Mouse (Mus musculus) hindbrain, embryonic 10.5 days (tissue): ENCODE measurements at regions not wholly inside any gene's neighbourhood (a gene's known extent, or its start where the extent isn't known, plus 50 kb on each side); places are given as distances from the start of the nearest gene placed in this dataset.

ENCODE experiments used
- DNase-seq: peaks from one replicate; pipeline ENCODE4 v3.0.0-alpha.2; 2017; ENCODE audit warnings: low spot score
- H3K27ac ChIP-seq: fragments of 300-500 bp; sonication (generic); 2 replicates; pipeline ENCODE4 v1.5.1; 2016; ENCODE audit warnings: mild to moderate bottlenecking, moderate library complexity
- H3K27me3 ChIP-seq: fragments of 300-500 bp; sonication (generic); 2 replicates; pipeline ENCODE4 v1.6.1; 2016; ENCODE audit warnings: mild to moderate bottlenecking; ENCODE audit not compliant: poor library complexity, insufficient read depth, severe bottlenecking
- H3K36me3 ChIP-seq: fragments of 300-500 bp; sonication (generic); 2 replicates; pipeline ENCODE4 v1.6.1; 2016; ENCODE audit warnings: mild to moderate bottlenecking, moderate library complexity
- H3K4me1 ChIP-seq: fragments of 300-500 bp; sonication (generic); replicated peaks from 2 replicates; pipeline ENCODE4 v1.6.1; 2016; ENCODE audit warnings: mild to moderate bottlenecking
- H3K4me3 ChIP-seq: fragments of 300-500 bp; sonication (generic); 2 replicates; pipeline ENCODE4 v1.5.1; 2016; ENCODE audit warnings: mild to moderate bottlenecking, moderate library complexity
- H3K9me3 ChIP-seq: fragments of 300-500 bp; sonication (generic); 2 replicates; pipeline ENCODE4 v1.6.1; 2016; ENCODE audit warnings: mild to moderate bottlenecking, moderate library complexity
- WGBS: fragments of 180-500 bp; shearing (Covaris S2); methylation state at CpG from one replicate; pipeline ENCODE4 v1.1.7; 2016; 5-methylcytosine and 5-hydroxymethylcytosine counted together

- DNase-seq: no peak
- Histone ChIP-seq H3K27me3 (no peaks in the 10 kb centered on the region; the same call in 1 of the 2 replicates), H3K4me3 (no peak overlapping the region), H3K9me3 (no peaks in the 10 kb centered on the region), H3K4me1 (peaks cover 10% of the 10 kb centered on the region; the same call in 1 of the 2 replicates), H3K36me3 (no peaks in the 10 kb centered on the region), H3K27ac (no peak overlapping the region)
- 71% methylated on average over 12 of the region's 12 CpGs for WGBS
Measured at GRCm38 (mm10) chr2:106461973-106462637, 231.0 kb upstream of the Mpped2 start.

- Histone ChIP-seq H3K4me1 (peaks cover 10% of the 10 kb centered on the region; the same call in 1 of the 2 replicates), H3K27me3 (peaks cover 6% of the 10 kb centered on the region; the same call in 1 of the 2 replicates), H3K4me3 (no peak overlapping the region), H3K9me3 (no peaks in the 10 kb centered on the region), H3K27ac (no peak overlapping the region), H3K36me3 (no peaks in the 10 kb centered on the region)
- no peak for DNase-seq
- WGBS: 64% methylated on average over 3 of the region's 3 CpGs
Measured at GRCm38 (mm10) chr2:106465055-106465454, 228.0 kb upstream of the Mpped2 start.

GRCm38 (mm10) chr2:106465831-106466230 is 227.2 kb upstream of the Mpped2 start:
- Histone ChIP-seq H3K4me3 (no peak overlapping the region), H3K9me3 (no peaks in the 10 kb centered on the region), H3K36me3 (no peaks in the 10 kb centered on the region), H3K27ac (no peak overlapping the region), H3K27me3 (peaks cover 6% of the 10 kb centered on the region; the same call in 1 of the 2 replicates), H3K4me1 (peaks cover 10% of the 10 kb centered on the region; the same call in 1 of the 2 replicates)
- no peak for DNase-seq
- WGBS: 82% methylated on average over 3 of the region's 3 CpGs

GRCm38 (mm10) chr2:106469196-106469595 is 223.9 kb upstream of the Mpped2 start:
- 76% methylated on average over 2 of the region's 2 CpGs for WGBS

GRCm38 (mm10) chr2:106473458-106473857 is 219.6 kb upstream of the Mpped2 start:
- 84% methylated on average over 3 of the region's 3 CpGs for WGBS
- DNase-seq: no peak
- H3K36me3 ChIP-seq: no peaks in the 10 kb centered on the region
- H3K27me3 ChIP-seq: 0 out of 2 replicates have a peak, but pooled peaks cover 6% of the 10 kb centered on the region
- H3K4me1 ChIP-seq: no peaks in the 10 kb centered on the region
- no peaks in the 10 kb centered on the region for H3K9me3 ChIP-seq
- H3K4me3 ChIP-seq: no peak overlapping the region
- H3K27ac ChIP-seq: no peak overlapping the region

More at GRCm38 (mm10) chr2:106469196-106469595, 223.9 kb upstream of the Mpped2 start:
- DNase-seq: no peak
- no peak overlapping the region for H3K4me3 ChIP-seq
- H3K4me1 ChIP-seq: no peaks in the 10 kb centered on the region
- no peak overlapping the region for H3K27ac ChIP-seq
- H3K36me3 ChIP-seq: no peaks in the 10 kb centered on the region
- H3K9me3 ChIP-seq: no peaks in the 10 kb centered on the region
- 0 out of 2 replicates have a peak, but pooled peaks cover 6% of the 10 kb centered on the region for H3K27me3 ChIP-seq

- WGBS: 76% methylated on average over 2 of the region's 2 CpGs
- no peaks in the 10 kb centered on the region for H3K36me3 ChIP-seq
- no peaks in the 10 kb centered on the region for H3K27me3 ChIP-seq
- H3K27ac ChIP-seq: no peak overlapping the region
- H3K9me3 ChIP-seq: no peaks in the 10 kb centered on the region
- DNase-seq: no peak
- no peak overlapping the region for H3K4me3 ChIP-seq
- no peaks in the 10 kb centered on the region for H3K4me1 ChIP-seq
Measured at GRCm38 (mm10) chr2:106477991-106478390, 215.1 kb upstream of the Mpped2 start.

GRCm38 (mm10) chr2:106487335-106488082 is 205.6 kb upstream of the Mpped2 start:
- Histone ChIP-seq H3K4me1 (no peaks in the 10 kb centered on the region), H3K36me3 (no peaks in the 10 kb centered on the region), H3K4me3 (no peak overlapping the region), H3K27me3 (no peaks in the 10 kb centered on the region), H3K9me3 (no peaks in the 10 kb centered on the region), H3K27ac (no peak overlapping the region)
- WGBS: 76% methylated on average over 5 of the region's 5 CpGs
- DNase-seq: no peak

GRCm38 (mm10) chr2:106498735-106499134 is 194.3 kb upstream of the Mpped2 start:
- Histone ChIP-seq H3K4me1 (peaks cover 19% of the 10 kb centered on the region), H3K27me3 (no peaks in the 10 kb centered on the region), H3K27ac (no peak overlapping the region), H3K36me3 (no peaks in the 10 kb centered on the region), H3K4me3 (no peak overlapping the region), H3K9me3 (no peaks in the 10 kb centered on the region)
- no peak for DNase-seq

GRCm38 (mm10) chr2:106499227-106499928 is 193.7 kb upstream of the Mpped2 start:
- 33% methylated on average over 3 of the region's 3 CpGs for WGBS
- H3K4me1 ChIP-seq: peaks cover 19% of the 10 kb centered on the region
- H3K27ac ChIP-seq: no peak overlapping the region
- H3K9me3 ChIP-seq: no peaks in the 10 kb centered on the region
- H3K36me3 ChIP-seq: no peaks in the 10 kb centered on the region
- no peaks in the 10 kb centered on the region for H3K27me3 ChIP-seq
- H3K4me3 ChIP-seq: no peak overlapping the region
- no peak for DNase-seq

- no peak for DNase-seq
- H3K27me3 ChIP-seq: no peaks in the 10 kb centered on the region
- no peak overlapping the region for H3K27ac ChIP-seq
- H3K4me1 ChIP-seq: peaks cover under 1% of the 10 kb centered on the region; the same call in 1 of the 2 replicates
- 90% methylated on average over 1 of the region's 1 CpGs for whole genome bisulfite sequencing
- H3K9me3 ChIP-seq: no peaks in the 10 kb centered on the region
- no peaks in the 10 kb centered on the region for H3K36me3 ChIP-seq
- no peak overlapping the region for H3K4me3 ChIP-seq
Measured at GRCm38 (mm10) chr2:106504933-106505420, 188.1 kb upstream of the Mpped2 start.

GRCm38 (mm10) chr2:106511889-106512288 is 181.2 kb upstream of the Mpped2 start:
- WGBS: 89% methylated on average over 9 of the region's 9 CpGs
- no peaks in the 10 kb centered on the region for H3K9me3 ChIP-seq
- H3K4me1 ChIP-seq: peaks cover 11% of the 10 kb centered on the region; the same call in 1 of the 2 replicates
- no peak overlapping the region for H3K4me3 ChIP-seq
- no peak for DNase-seq
- H3K27ac ChIP-seq: no peak overlapping the region
- no peaks in the 10 kb centered on the region for H3K36me3 ChIP-seq
- no peaks in the 10 kb centered on the region for H3K27me3 ChIP-seq

- H3K4me1 ChIP-seq: peaks cover 11% of the 10 kb centered on the region; the same call in 1 of the 2 replicates
- H3K4me3 ChIP-seq: no peak overlapping the region
- H3K27me3 ChIP-seq: no peaks in the 10 kb centered on the region
- H3K9me3 ChIP-seq: no peaks in the 10 kb centered on the region
- no peak overlapping the region for H3K27ac ChIP-seq
- H3K36me3 ChIP-seq: no peaks in the 10 kb centered on the region
- WGBS: 48% methylated on average over 14 of the region's 14 CpGs
- no peak for DNase-seq
Measured at GRCm38 (mm10) chr2:106512338-106513024, 180.6 kb upstream of the Mpped2 start.
